Mouse (Mus musculus) testis, adult 2 months (tissue): ENCODE measurements around the gene Sipa1l1.

Experiments
- CTCF ChIP-seq: fragments of 200-500 bp; IDR thresholded peaks from 2 replicates; pipeline ENCODE4 v1.5.1; 2012; ENCODE audit warnings: low read depth, mild to moderate bottlenecking, inconsistent platforms, low read length, moderate library complexity; ENCODE audit not compliant: control insufficient read depth, insufficient read depth, insufficient replicate concordance
- POLR2A ChIP-seq: fragments of 200-500 bp; IDR thresholded peaks from 2 replicates; pipeline ENCODE4 v1.6.1; 2012; ENCODE audit warnings: low read depth, mild to moderate bottlenecking, inconsistent platforms, low read length, moderate library complexity; ENCODE audit not compliant: control insufficient read depth

DNA sequence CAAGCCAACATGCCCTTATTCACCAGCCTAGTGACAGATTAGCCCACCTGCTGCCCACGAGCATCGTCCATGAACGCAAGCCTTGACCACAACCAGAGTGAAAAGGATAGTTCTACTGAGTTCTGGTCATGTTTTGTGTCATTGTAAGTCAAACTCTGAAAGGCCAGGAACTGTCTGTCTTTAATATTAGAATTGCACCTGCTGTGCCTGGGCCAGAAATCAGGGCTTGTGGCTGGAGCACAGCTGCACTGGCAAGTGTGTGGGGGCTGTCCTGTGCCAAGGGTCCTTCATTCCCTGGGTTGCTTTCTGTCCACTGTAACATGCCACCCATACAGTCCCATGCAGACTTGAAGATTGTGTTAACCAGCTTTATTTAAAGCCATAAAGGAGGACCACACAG is 102.3 kb downstream of the Sipa1l1 start:
- TF ChIP-seq CTCF (no peak), POLR2A (no peak)
